Mouse (Mus musculus) urinary bladder, postnatal 10 days (tissue): ENCODE measurements around the gene Pdcd2l.

ENCODE experiments used
- DNase-seq: peaks from one replicate; pipeline ENCODE4 v3.0.0; 2022; ENCODE audit warnings: low spot score

Pdcd2l gene

GRCm38 (mm10) chr7:34196132-34197128, at the start of gene Pdcd2l:
Gene Pdcd2l (minus strand): TSS chr7:34196661.
- DNase-seq = peak; percentile 83

- no peak for DNase-seq
Measured at GRCm38 (mm10) chr7:34242176-34242575, 45.7 kb upstream of the Pdcd2l start.

GRCm38 (mm10) chr7:34238086-34238485, 41.6 kb upstream of the Pdcd2l start:
- DNase-seq = no peak

- DNase-seq = no peak
Measured at GRCm38 (mm10) chr7:34235602-34236001, 39.1 kb upstream of the Pdcd2l start.

- DNase-seq = no peak
Measured at GRCm38 (mm10) chr7:34234610-34235561, 38.4 kb upstream of the Pdcd2l start.

- peak; percentile 93 for DNase-seq
Measured at GRCm38 (mm10) chr7:34233909-34234609, 37.6 kb upstream of the Pdcd2l start.

- no peak for DNase-seq
Measured at GRCm38 (mm10) chr7:34232785-34233725, 36.6 kb upstream of the Pdcd2l start.

- no peak for DNase-seq
Measured at GRCm38 (mm10) chr7:34230116-34230515, 33.7 kb upstream of the Pdcd2l start, which contains the start of gene Gpi1. Gene Gpi1 (minus strand): TSS chr7:34230336.

- no peak for DNase-seq
Measured at GRCm38 (mm10) chr7:34229691-34230111, 33.2 kb upstream of the Pdcd2l start.

GRCm38 (mm10) chr7:34229153-34229552, 32.7 kb upstream of the Pdcd2l start:
- no peak for DNase-seq

- no peak for DNase-seq
Measured at GRCm38 (mm10) chr7:34228641-34229040, 32.2 kb upstream of the Pdcd2l start.

- no peak for DNase-seq
Measured at GRCm38 (mm10) chr7:34226846-34227245, 30.4 kb upstream of the Pdcd2l start.

- DNase-seq = no peak
Measured at GRCm38 (mm10) chr7:34226086-34226485, 29.6 kb upstream of the Pdcd2l start.

- DNase-seq = no peak
Measured at GRCm38 (mm10) chr7:34224308-34224707, 27.8 kb upstream of the Pdcd2l start.

- DNase-seq = no peak
Measured at GRCm38 (mm10) chr7:34222340-34222739, 25.9 kb upstream of the Pdcd2l start.

- DNase-seq = no peak
Measured at GRCm38 (mm10) chr7:34221594-34222250, 25.3 kb upstream of the Pdcd2l start.

GRCm38 (mm10) chr7:34218496-34218895, 22.0 kb upstream of the Pdcd2l start:
- DNase-seq = no peak

- no peak for DNase-seq
Measured at GRCm38 (mm10) chr7:34216474-34216873, 20.0 kb upstream of the Pdcd2l start.

GRCm38 (mm10) chr7:34215481-34215880, 19.0 kb upstream of the Pdcd2l start:
- no peak for DNase-seq

GRCm38 (mm10) chr7:34214644-34215043, 18.2 kb upstream of the Pdcd2l start:
- no peak for DNase-seq
